Mouse (Mus musculus): Measurements from ENCODE around the gene Chuk.

DNA sequence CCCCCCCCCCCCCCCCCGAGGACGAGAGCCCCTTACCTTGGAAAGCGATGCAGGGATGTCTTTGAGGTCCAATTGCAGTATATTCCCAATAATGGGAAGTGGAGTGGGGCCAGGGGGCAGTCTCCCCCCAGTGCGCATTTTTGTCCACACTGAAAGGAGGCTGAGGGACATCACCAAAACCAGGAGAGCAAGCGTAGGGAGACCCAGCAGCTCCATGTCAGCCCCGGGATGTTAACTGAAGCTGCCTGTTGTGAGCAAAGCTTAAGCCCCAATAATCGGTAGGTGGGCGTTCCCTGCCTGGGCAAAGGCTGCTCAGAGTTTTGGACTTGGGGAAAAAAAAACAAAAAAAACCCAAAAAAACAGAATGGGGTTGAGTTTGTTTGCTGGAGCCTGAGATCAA is 78.3 kb downstream of the Chuk start, which contains the start of gene Cyp2c23:
- TF ChIP-seq GATA1 (IDR thresholded peaks at IDR 0.05; ENCODE audit: low read length) (no peak), TAL1 (IDR thresholded peaks at IDR 0.05; ENCODE audit: low read length) (no peak)
